Mouse (Mus musculus) embryonic fibroblast, embryonic 13.5 days (primary cell): ENCODE results near the gene Nenf.

Experiments
- CTCF ChIP-seq: IDR thresholded peaks from 2 replicates; pipeline ENCODE4 v1.5.1; 2011; ENCODE audit warnings: mild to moderate bottlenecking, control low read depth, low read length, moderate library complexity, borderline replicate concordance; ENCODE audit not compliant: insufficient read depth
- POLR2A ChIP-seq: IDR thresholded peaks from 2 replicates; pipeline ENCODE4 v1.6.1; 2011; ENCODE audit warnings: low read depth, mild to moderate bottlenecking, control low read depth, low read length, moderate library complexity

DNA sequence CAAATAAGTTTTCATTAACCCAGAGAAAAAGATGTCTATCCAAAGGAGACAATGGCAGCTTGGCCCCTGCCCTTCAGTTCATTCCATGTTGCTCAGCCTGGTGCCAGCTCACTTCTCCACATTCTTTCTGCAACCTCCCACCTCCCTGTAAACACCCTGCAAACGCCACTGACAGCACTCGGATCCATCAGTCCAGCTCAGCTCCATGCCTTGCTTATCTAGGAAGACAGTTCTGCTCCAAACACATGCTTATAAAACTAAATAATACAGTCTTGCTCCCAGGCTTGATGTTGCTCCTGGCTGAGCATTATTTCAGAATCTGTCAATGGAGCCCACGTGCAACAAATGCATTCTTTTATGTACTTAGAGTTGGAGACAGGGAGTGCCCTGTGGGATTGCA, 22.2 kb downstream of the Nenf start:
- no peak for TF ChIP-seq CTCF
- no peak for TF ChIP-seq POLR2A
